Mouse (Mus musculus) gastrocnemius, adult 8-10 months (tissue): ENCODE results near the gene Akap3. TPM values are rescaled to one million over a fixed set of nuclear protein-coding genes. Genes with fewer than 3 reads are reported as not detected.

ENCODE experiments used
- DNase-seq, 2 experiments: peaks; one replicate each; pipeline ENCODE4 v3.0.0; 2022; ENCODE audit warnings: low spot score in 2 of 2
- total RNA-seq, 4 experiments: library from RNA; stranded (reverse); gene quantifications; 2 replicates each; pipeline ENCODE4 v1.2.4; 2022

Akap3 gene
- not detected for total RNA-seq

DNA sequence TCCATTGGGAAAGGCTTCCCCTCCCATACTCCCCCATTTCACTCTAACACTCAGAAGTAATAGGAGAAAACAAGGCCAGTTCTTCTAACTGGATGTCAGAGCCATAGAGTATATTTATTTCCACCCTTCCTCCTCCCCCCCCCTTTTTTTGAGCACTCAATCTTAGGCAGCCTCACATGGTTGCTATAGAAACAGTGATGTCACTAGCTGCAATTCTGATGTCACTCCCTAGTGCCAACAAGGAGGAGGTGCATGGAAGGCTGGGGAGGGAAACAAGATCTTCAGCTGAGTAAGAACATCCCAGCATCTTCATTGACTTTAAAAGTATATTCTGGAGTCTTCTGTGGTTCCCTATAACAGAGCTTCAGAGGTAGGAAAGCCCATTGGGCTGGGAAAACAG lies at the start of gene Akap3:
Gene Akap3 (plus strand): TSS at position 218 of the 400 bp plus-strand sequence.
- no peak for DNase-seq

GRCm38 (mm10) chr6:126806783-126807182 lies 46.1 kb upstream of the Akap3 start:
- no peak for DNase-seq

DNA sequence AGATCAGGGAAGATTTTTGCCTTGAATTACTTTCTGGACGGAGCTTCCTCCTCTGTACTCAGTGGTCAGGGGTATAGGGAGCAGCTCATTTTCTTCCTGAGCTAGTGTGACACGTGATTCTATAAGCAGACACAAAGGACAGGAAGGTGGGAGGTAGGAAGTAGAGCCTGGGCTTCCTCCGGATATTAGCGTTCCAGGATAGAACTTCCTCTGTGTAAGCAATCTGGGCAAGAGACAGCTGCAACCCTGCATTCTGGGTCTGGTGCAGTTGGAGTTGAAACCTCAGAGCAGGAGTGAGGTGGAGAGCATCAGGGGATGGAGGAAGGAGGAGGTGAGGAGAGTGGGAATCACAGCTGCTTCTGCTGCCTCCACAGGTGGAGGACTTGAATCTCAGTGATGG lies 44.8 kb upstream of the Akap3 start:
- DNase-seq, result no peak

DNA sequence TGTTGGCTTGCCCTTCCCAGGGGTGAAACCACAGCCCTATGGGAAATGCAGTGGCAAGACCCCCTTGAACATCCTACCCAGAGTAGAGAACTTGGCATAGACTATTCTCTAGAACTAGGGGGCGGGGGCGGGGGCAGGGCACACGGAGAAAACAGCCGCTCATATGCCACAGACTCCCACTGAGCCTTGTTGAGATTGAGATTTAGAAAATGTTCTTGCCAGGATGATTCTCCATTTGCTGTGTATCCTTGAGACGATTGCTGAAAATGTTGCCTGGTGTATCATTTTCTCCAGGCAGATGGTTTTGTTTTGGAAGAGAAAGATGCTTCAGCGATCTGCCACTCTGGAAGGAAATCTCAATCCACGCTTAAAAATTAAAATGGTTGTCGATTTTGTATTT lies 44.3 kb upstream of the Akap3 start:
- DNase-seq, result no peak

GRCm38 (mm10) chr6:126811481-126811880 lies 41.4 kb upstream of the Akap3 start:
- DNase-seq, result no peak

- DNase-seq, result no peak
Measured at GRCm38 (mm10) chr6:126815206-126815750, 37.6 kb upstream of the Akap3 start.

- no peak for DNase-seq
Measured at GRCm38 (mm10) chr6:126816338-126816737, 36.6 kb upstream of the Akap3 start.

GRCm38 (mm10) chr6:126823087-126823486 lies 29.8 kb upstream of the Akap3 start:
- no peak for DNase-seq

GRCm38 (mm10) chr6:126836628-126837027 lies 16.3 kb upstream of the Akap3 start:
- no peak for DNase-seq

- peak; percentile 85 to 88 for DNase-seq
Measured at GRCm38 (mm10) chr6:126848712-126849704, 3.9 kb upstream of the Akap3 start, which contains the start of gene Ndufa9. Gene Ndufa9, minus strand, starts transcription at chr6:126849136.

DNA sequence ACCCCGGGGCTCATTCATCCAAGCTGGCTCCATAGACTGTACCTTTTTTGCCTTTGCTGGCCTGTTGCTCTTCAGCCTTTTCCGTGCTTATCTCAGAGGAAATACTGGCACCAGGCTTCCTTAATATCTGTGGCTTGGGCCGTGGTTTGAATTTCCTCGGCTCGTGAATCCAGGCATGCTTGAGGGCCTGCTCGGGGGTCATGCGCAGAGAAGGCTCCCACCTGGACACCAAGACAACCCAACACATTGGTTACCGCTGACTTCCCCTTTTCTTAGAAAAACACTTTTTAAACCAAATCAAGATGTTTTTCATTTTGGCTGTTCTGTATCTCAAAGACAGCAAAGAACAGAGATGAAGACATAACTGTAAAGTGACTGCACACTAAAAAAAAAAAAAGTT lies 24.2 kb downstream of the Akap3 start:
- no peak for DNase-seq

GRCm38 (mm10) chr6:126907378-126907777 lies 54.5 kb downstream of the Akap3 start:
- DNase-seq, result no peak

- no peak for DNase-seq
Measured at GRCm38 (mm10) chr6:126907876-126908275, 55.0 kb downstream of the Akap3 start.

GRCm38 (mm10) chr6:126910727-126911126 lies 57.8 kb downstream of the Akap3 start:
- no peak for DNase-seq

DNA sequence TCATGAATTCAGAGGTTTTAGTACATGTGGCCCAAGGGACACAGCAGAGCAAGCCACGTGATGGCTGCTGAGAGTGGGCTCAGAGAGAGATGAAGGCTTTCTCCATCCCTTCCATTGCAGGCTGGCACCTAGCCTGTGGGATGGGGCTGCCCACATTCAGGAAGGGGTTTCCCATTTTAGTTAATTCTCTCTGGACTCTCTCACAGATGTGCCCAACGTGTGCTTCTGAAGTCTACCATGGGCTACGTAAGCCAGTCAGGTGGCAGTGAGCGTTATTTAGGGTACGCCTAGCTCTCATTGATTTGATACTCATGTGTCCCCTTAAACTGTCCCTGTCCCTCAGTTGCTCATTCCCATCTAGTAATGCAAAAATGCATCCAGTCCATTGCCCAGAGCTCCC lies 62.0 kb downstream of the Akap3 start:
- no peak for DNase-seq

- no peak for DNase-seq
Measured at GRCm38 (mm10) chr6:126921111-126921881, 68.4 kb downstream of the Akap3 start, which contains the start of gene Dyrk4. Gene Dyrk4, minus strand, starts transcription at chr6:126921839.

Other genes with a start within 250 kb of the Akap3 start
- gene Kcna1, start 206.7 kb upstream of the Akap3 start, total RNA-seq, result 1 to 10 TPM in 2 of 4 experiments, under 1 TPM in 2; 0.58 to 2.1 (median 1.0) TPM
- under 1 TPM; 0.15 to 0.51 (median 0.31) TPM for gene Kcna6, start 112.4 kb upstream of the Akap3 start, total RNA-seq
- 100 to 1,000 TPM; 288 to 328 (median 320) TPM for gene Ndufa9, start 4.0 kb upstream of the Akap3 start, total RNA-seq
- not detected for gene Dyrk4, start 68.7 kb downstream of the Akap3 start, total RNA-seq
- gene Rad51ap1, start 86.5 kb downstream of the Akap3 start, total RNA-seq, result under 1 TPM in 2 of 4 experiments, not detected in 2; 0.52 to 0.90 TPM
- gene D6Wsu163e, start 86.9 kb downstream of the Akap3 start, total RNA-seq, result 1 to 10 TPM; 6.6 to 8.6 (median 7.8) TPM
- 1 to 10 TPM; 2.9 to 4.0 (median 3.2) TPM for gene Fgf6, start 162.5 kb downstream of the Akap3 start, total RNA-seq
- not detected for gene Fgf23, start 219.8 kb downstream of the Akap3 start, total RNA-seq